Mouse (Mus musculus) monocyte, adult 5-6 weeks (primary cell): ENCODE data around the gene Cept1. TPM values are rescaled to one million over a fixed set of nuclear protein-coding genes. Genes with fewer than 3 reads are reported as not detected.
"Not testable (repeated sequence)": the region's sequence is repeated elsewhere in the genome, so short reads cannot be mapped to it uniquely, and the experiment has no call there.

Experiments
- ATAC-seq: fragments of 153-309, 156-312 bp; replicated peaks from 2 replicates; pipeline ENCODE4 v1.8.0; 2017; ENCODE audit warnings: mild to moderate bottlenecking; ENCODE audit not compliant: low TSS enrichment, insufficient number of reproducible peaks, severe bottlenecking, poor library complexity, low FRiP score
- total RNA-seq: library from RNA; stranded (forward); fragments of 200-1000, 200-491, 200-594 nt; gene quantifications from 3 replicates; pipeline ENCODE4 v1.2.3, GENCODE M21; 2017

Cept1 gene
- 149 to 192 TPM (median 150 TPM) in 3 replicates for total RNA-seq

- ATAC-seq: peak; percentile 88
These were observed at the start of gene Cept1, which contains the start of gene Dram2 for GRCm38 (mm10) chr3:106547171-106547923. Gene Cept1 (minus strand): TSS chr3:106547802. Gene Dram2 (plus strand): TSS chr3:106547798.

- not testable (repeated sequence) for ATAC-seq
These were observed 46.0 kb upstream of the Cept1 start for GRCm38 (mm10) chr3:106593631-106594030.

- ATAC-seq: no peak
These were observed 31.7 kb upstream of the Cept1 start for GRCm38 (mm10) chr3:106579296-106579695.

- ATAC-seq: 0 out of 2 replicates have a peak, but pooled peaks have one; percentile 43
These were observed 25.6 kb upstream of the Cept1 start for GRCm38 (mm10) chr3:106573191-106573590.

GRCm38 (mm10) chr3:106565876-106566275 lies 18.3 kb upstream of the Cept1 start:
- ATAC-seq: no peak

- ATAC-seq: no peak
These were observed 10.7 kb upstream of the Cept1 start for GRCm38 (mm10) chr3:106558271-106558670.

- ATAC-seq: no peak
These were observed 8.2 kb upstream of the Cept1 start for GRCm38 (mm10) chr3:106555743-106556250.

GRCm38 (mm10) chr3:106553411-106553810 lies 5.8 kb upstream of the Cept1 start:
- peak; percentile 90 for ATAC-seq

GRCm38 (mm10) chr3:106548971-106549370 lies 1.4 kb upstream of the Cept1 start:
- ATAC-seq: no peak

- ATAC-seq: peak; percentile 71
These were observed 430 bp upstream of the Cept1 start for GRCm38 (mm10) chr3:106547924-106548539.

GRCm38 (mm10) chr3:106544721-106545316 lies 2.8 kb downstream of the Cept1 start:
- ATAC-seq: no peak

GRCm38 (mm10) chr3:106533277-106533676 lies 14.3 kb downstream of the Cept1 start:
- ATAC-seq: no peak

- no peak for ATAC-seq
These were observed 19.6 kb downstream of the Cept1 start for GRCm38 (mm10) chr3:106528032-106528431.

- ATAC-seq: no peak
These were observed 21.2 kb downstream of the Cept1 start for GRCm38 (mm10) chr3:106526411-106526810.

GRCm38 (mm10) chr3:106522730-106523129 lies 24.9 kb downstream of the Cept1 start:
- no peak for ATAC-seq

GRCm38 (mm10) chr3:106515016-106515415 lies 32.6 kb downstream of the Cept1 start:
- no peak for ATAC-seq

- no peak for ATAC-seq
These were observed 36.9 kb downstream of the Cept1 start for GRCm38 (mm10) chr3:106510669-106511068.

GRCm38 (mm10) chr3:106502892-106503291 lies 44.7 kb downstream of the Cept1 start:
- ATAC-seq: no peak

GRCm38 (mm10) chr3:106500510-106500909 lies 47.1 kb downstream of the Cept1 start:
- no peak for ATAC-seq
